Mouse (Mus musculus) cerebellum, postnatal 10 days (tissue): ENCODE measurements around the gene Zfp719.

Source experiments
- DNase-seq, 2 experiments: peaks; one replicate each; pipeline ENCODE4 v3.0.0; 2021; ENCODE audit warnings: mixed read lengths in 2 of 2

Zfp719 gene

GRCm38 (mm10) chr7:43607743-43608287 lies 28.4 kb downstream of the Zfp719 start:
- DNase-seq: no peak

- DNase-seq: no peak
Observed at GRCm38 (mm10) chr7:43608316-43608824, 29.0 kb downstream of the Zfp719 start.

GRCm38 (mm10) chr7:43613816-43614551 lies 34.6 kb downstream of the Zfp719 start:
- no peak for DNase-seq

GRCm38 (mm10) chr7:43622927-43623326 lies 43.5 kb downstream of the Zfp719 start:
- no peak for DNase-seq

GRCm38 (mm10) chr7:43623819-43624218 lies 44.4 kb downstream of the Zfp719 start:
- DNase-seq: no peak

- DNase-seq: no peak
Observed at GRCm38 (mm10) chr7:43625065-43625464, 45.7 kb downstream of the Zfp719 start.

- DNase-seq: no peak
Observed at GRCm38 (mm10) chr7:43625794-43626422, 46.5 kb downstream of the Zfp719 start.

- no peak for DNase-seq
Observed at GRCm38 (mm10) chr7:43633940-43634339, 54.5 kb downstream of the Zfp719 start.

GRCm38 (mm10) chr7:43634500-43634899 lies 55.1 kb downstream of the Zfp719 start, which contains the start of gene Ceacam18:
TSS of gene Ceacam18 (plus strand) at chr7:43634707.
- no peak for DNase-seq

GRCm38 (mm10) chr7:43636194-43636593 lies 56.8 kb downstream of the Zfp719 start:
- no peak for DNase-seq

GRCm38 (mm10) chr7:43637118-43637517 lies 57.7 kb downstream of the Zfp719 start:
- no peak for DNase-seq

- DNase-seq: no peak
Observed at GRCm38 (mm10) chr7:43642587-43642986, 63.2 kb downstream of the Zfp719 start.
